Mouse (Mus musculus): ENCODE measurements around the gene Nxf2.
"Not testable (repeated sequence)": the region's sequence is repeated elsewhere in the genome, so short reads cannot be mapped to it uniquely, and the experiment has no call there.

Nxf2 gene

DNA sequence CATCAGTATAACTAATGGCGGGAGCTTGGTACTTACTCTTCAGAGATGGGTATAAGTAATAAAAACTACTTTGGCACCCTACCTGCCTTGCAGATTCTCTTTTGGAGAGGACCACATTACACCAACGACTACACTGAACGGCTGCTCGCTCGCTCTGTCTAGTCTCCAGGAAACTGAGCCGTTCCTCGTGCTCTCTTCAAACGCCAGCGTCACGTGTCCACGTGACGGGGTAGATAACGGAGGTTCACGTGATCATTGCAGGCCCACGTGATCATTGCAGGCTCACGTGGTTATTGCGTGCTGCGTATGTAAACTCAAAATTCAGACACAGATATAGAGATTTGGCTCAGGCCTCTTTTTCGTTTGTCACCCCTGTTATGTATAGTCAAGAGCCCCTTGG is at the start of gene Nxf2:
Gene Nxf2 (minus strand): TSS at position 209 of the 400 bp plus-strand sequence.
- DNase-seq (ENCODE audit: low read depth), result no peak

DNA sequence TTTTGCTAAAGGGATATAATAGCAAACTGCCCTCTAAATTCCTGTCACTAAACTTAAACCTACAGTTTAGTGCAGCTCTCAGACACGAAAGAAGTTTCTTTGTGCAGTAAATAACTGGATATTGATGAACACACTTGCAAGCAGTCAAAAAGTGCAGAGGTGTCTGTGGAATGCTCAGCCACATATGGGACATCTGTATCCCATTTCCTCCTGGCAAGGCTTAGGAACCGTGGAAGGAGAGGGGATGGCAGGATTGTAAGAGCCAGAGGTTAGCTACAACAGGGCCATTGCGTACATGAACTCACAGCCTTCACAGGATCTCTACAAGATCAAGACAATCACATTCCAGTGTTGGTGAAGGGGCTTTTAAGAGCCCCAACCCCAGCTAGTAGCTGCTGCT is 46.8 kb upstream of the Nxf2 start:
- DNase-seq (ENCODE audit: low read depth), result peak; percentile 38

DNA sequence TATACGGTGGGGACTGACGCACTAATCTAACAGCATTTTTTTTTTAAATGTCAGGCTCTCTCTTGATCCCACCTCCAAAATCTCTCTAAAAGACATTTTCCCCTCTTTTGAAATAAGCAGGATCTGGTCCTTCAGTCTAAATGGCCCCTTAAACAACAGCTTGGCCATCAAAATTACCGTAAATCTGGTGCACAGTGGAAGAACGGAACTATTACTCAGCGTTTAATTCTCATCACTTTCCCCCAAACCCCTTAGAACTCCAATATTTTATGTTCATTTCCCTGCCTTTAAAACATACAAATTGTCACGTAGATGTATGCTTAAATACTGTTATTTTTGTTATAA is 44.9 kb upstream of the Nxf2 start:
- no peak for DNase-seq (ENCODE audit: low read depth)

DNA sequence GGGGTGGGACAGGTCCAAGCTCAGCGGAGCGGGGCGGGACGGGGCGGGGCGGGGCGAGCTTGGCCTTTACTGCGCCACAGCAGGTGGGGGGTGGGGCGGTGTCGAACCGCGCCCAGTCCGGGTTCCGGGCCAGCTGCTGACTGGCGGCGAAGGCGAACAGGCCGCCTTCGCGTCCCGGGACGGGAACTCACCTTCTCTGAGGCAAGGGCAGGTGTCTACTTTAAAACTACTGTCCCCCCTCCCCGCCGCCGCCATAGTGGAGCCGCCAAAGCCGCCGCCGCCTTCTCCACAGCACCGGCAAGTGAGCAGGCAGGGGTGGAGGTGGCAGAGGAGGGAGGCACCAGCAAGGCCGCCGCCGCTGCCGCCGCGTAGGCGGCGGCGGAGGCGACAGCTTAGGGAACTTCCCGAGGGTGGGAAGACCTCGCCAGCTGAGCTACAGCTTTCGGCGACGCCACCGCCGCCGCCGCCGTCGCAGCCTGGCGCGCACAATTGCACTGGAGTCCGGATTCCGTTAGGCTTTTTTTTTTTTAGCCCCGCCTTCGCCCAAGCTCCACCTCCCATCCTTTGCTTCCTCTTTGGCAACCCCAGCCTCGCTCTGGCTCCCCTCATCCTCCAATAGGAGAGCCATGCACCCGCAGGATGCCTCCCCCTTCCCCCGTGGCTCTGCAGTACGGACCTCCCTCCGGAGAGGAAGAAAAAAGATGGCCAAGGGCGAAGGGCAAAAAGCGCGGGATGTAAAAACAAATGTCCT is 44.3 kb upstream of the Nxf2 start, which contains the start of gene Zmat1:
Gene Zmat1 (minus strand): TSS at position 490 of the 751 bp plus-strand sequence.
- peak; percentile 92 for DNase-seq (ENCODE audit: low read depth)

DNA sequence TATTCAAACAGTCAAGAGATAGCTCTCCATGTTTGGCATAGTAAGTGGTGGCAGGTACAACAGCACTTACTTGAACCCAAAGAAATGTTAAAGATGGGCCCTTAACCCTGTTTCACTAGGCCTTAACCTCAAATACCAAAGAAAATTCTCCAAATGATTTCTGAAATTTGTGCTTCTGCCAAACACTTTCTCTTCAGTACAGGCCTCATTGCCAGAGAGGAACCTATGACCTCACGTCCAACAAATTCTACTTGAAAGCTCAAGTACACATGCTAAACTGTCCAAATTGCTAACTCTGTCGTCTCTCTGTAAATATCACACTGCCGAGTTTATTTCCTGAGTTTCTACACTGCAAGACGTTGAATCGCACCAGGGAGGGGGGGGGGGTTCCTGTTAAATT is 43.5 kb upstream of the Nxf2 start:
- peak; percentile 7 for DNase-seq (ENCODE audit: low read depth)

DNA sequence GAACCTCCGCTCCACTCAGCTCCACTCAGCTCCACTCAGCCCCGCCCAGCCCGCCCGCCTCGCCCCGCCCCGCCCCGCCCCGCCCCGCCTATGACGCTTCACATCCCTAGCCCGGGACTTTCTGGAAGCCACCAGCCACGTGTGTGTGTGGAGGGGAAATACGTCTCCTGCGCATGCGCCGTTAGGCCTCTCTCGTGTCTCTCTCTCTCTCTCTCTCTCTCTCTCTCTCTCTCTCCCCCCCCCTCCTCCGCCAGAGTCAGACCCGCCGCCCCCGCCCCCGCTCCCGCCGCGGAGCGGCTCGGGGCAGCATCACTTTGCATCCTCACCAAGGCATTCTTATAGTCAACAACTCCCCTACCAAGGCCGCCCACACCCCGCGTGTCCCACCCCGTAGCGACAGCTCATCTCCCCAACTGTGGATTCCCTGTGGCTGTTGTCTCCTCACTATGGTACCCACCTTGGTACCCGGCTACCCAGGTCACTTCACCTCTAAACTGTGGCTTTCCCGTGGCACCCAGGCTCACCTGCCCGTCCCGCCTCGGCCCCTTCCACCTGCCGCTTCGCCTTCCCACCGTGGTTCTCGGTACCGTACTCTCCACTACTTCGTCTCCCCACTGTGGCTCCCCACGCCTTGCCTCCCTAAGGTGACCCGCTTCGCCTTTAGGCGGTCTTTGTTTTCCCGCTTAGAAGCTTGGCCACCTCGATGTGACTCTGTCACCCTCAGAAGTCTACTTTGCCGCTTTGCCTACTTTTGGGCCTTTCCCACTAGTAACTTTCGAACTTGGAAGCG is 1.1 kb downstream of the Nxf2 start:
- DNase-seq (ENCODE audit: low read depth), result peak; percentile 8

DNA sequence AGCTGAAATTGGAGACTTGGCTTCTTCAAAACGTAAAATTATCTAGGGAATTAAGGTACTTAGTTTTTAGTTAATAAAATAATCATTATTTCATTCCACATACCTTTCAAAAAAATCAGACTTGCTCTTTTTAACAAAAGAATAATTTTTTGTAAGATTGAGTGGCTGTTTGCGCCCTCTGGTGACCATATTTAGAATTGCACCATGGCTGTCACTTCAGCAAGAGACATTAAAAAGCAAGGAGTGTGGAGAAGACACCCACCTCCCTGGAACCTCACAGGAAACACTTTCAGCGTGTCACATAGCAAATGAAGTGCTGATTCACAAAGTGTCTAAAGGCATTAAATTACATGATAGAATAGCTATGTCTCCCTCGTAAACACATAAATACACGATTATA is 34.2 kb downstream of the Nxf2 start:
- peak; percentile 65 for DNase-seq (ENCODE audit: low read depth)

DNA sequence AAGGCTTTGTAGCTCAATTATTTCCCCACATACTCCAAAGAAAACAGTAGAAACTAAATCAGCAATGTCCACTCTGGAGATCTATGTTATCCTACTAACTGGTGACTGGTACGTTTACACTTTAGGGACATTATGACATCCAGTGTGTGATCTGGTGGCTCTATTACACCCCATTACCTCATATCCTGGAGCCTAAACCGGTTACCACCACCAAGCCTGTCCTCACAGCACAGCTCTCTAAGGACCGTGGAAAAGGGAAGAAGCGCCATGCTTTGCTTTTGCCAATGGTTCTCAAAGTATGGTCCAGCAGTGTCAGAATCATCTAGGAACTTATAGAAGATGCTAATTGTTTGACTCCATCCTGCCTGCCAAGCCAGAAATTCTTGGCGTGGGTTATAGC is 34.6 kb downstream of the Nxf2 start:
- DNase-seq (ENCODE audit: low read depth), result no peak

DNA sequence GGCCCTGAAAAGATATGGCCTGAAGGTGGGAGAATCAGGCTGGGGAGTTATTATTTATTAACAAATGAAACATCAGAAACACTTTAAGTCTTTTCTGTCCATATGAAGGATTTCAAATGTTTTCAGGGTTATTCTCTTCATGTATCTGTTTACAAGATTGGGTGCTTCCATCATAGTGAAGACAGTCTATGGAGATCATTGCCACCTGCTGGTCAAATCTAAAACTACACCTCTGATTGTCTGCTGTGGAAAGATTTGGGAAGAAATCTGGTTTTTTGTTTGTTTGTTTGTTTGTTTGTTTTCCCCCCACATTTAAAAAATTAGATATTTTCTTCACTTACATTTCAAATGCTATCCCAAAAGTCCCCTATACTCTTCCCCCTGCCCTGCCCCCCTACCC is 39.5 kb downstream of the Nxf2 start:
- peak; percentile 70 for DNase-seq (ENCODE audit: low read depth)

DNA sequence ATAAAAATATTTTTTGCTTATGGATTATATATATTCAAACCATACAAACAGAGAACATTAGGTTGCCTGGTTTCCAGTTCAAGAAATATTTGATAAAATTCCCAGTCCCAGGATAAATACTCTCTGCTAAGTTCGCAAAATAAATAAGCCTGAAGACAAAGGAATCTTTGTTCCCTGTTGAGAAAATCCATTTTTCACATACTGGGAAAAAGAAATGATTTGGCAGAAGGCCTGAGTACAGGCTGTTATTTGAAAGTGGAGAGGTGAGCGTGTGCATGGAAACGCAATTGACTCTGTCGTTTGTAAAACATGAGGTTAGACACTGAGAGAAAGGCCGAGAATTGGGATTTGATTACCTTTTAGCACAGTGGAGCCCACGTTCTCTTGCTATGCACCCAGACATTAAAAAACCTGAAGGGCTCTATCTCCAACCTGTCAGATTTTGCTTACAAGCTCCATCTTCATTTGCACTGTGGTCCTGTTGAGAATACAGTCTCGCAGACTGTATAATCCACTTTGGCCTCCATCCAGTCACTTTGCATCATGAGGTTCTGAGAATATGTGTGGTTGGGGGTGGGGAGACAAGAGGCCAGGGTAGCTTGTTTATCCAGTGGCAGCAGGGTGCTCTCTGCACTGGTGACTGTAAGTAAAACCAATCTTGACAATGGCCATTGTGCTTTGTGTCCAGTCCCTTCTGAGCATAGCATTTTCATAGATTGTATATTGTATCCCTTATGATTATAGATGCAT is 40.7 kb downstream of the Nxf2 start:
- DNase-seq (ENCODE audit: low read depth), result peak; percentile 12

DNA sequence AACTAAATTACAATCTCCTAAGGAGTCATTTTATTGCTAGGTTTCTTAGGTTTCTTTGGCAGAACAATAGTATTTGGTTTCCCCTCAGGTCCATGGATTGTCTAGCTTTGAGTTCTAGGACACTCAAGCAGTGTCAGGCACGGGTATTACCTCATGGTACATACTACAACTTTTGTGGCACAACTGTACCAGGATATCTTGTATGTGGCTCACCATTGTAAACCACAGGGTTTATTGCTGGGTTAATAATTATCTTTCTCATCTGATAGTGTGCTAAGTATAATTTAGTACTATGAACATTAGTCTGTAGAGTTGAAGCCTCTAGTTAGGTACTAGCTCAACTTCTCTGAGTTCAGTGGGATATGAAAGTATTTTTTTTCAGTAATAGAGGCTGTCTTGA is 45.3 kb downstream of the Nxf2 start:
- no peak for DNase-seq (ENCODE audit: low read depth)

DNA sequence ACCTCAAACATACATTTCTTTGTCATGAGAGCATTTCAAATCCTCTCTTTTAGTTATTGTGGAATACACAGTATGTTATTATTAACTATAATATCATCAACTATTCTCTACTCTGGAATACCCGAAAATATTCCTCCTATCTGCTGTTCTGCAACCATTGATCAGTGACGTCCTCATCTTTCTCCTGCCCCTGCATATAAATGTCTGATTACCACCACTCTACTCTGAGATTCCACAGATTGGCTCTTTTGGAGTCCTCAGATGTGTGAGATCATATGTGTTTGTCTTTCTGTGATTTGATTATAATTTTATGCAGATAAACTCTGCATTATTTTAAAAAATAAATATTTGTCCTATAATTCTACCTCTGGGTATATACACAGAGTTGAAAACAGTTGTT is 48.8 kb downstream of the Nxf2 start:
- no peak for DNase-seq (ENCODE audit: low read depth)

DNA sequence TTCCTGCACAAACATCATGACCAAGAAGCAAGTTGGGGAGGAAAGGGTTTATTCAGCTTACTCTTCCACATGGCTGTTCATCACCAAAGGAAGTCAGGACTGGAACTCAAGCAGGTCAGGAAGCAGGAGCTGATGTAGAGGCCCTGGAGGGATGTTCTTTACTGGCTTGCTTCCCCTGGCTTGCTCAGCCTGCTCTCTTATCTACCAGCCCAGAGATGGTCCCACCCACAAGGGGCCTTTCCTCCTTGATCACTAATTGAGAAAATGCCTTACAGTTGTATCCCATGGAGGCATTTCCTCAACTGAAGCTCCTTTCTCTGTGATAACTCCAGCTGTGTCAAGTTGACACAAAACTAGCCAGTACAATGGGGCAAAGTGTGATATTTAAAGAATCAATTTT is 49.2 kb downstream of the Nxf2 start:
- not testable (repeated sequence) for DNase-seq (ENCODE audit: low read depth)

DNA sequence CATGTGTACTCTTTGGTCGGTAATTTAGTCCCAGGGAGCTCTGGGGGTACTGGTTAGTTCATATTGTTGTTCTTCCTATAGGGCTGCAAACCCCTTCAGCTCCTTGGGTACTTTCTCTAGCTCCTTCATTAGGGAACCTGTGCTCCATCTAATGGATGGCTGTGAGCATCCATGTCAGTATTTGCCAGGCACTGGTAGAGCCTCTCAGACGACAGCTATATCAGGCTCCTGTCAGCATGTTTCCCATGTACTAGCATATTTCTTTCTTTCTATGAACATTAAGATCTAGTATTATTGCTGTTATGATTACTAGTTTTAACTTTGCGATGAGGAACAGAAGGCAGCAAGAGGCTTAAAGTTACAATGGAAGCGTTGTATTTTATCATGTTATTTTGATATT is 49.7 kb downstream of the Nxf2 start:
- DNase-seq (ENCODE audit: low read depth), result no peak

DNA sequence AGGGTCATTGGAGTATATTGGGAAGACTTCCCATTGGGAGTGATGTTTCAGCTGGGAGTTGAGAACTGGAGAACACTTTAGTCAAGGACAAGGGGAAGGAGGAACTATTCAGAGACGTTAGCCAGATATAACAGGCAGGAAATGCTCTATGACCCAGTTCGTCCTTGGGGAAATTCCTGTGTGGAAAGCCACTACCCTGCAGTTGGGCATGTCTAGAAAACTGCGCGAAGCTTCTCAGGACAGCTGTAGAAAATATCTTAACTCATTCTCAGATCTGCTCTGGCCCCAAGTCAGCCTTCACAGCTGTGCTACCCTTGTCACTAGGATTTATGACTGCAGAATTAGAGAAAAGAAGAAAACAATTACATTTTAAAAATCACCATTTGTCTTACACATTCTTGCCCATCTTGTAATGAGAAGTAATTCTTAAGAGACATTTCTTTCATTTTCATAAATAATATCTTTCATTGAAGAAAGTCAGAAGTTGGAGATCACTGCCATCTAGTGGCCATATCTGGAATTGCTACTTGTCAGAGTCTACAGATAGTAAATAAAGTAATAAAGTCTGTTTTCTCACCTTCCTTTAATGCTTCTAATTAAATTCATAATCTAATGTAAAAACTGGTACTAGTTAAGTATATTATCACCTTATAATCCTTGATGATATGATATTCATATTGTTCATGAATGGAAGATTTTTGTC is 51.2 kb downstream of the Nxf2 start:
- DNase-seq (ENCODE audit: low read depth), result peak; percentile 74

DNA sequence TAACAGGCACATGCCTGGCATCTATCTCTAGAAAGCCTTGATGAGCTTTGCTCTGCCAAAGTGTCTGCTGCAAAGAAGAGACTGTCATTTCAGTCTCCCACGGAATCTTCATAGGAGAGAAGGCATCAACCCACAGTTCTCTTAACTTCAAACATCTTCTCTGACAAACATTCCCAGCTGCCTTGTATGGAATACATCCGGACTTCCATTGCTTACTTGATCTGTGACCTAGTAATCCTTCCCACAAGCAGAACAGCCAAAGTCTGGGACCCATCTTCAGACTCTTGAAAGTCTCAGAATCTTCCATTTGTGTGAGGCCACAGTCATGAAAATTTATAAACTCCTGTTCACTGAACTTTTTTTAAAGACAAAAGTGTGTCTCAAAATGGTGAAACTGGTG is 51.7 kb downstream of the Nxf2 start:
- no peak for DNase-seq (ENCODE audit: low read depth)

DNA sequence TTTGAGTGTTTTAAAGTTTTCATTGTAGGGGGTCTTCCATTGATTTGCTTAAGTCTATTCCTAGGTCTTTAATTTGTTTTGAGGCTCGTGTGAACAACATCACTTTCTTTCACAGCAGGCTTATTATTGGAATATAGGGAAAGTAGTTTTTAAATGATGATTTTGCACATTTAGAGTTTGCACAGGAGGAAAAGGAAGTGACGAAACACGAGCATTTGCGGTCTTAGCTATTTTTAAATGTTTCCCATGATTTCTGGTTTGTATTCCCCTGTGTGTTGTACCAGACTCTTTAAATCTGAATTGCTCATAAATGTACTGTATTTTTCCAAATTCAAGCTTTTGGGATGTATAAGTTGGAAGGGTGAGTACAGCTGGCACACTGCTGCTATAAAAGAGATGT is 54.2 kb downstream of the Nxf2 start:
- no peak for DNase-seq (ENCODE audit: low read depth)
